Mouse (Mus musculus) neutrophil, adult 59 days (primary cell): Measurements from ENCODE around the gene Mptx1. TPM values are rescaled to one million over a fixed set of nuclear protein-coding genes. Genes with fewer than 3 reads are reported as not detected.

Experiments
- total RNA-seq, 2 experiments: library from RNA; stranded (reverse); gene quantifications; 1 replicate in 1 of 2; 2 replicates in 1 of 2; pipeline ENCODE4 v1.2.4; 2023

Gene Mptx1
- not detected for total RNA-seq

GRCm38 (mm10) chr1:174330218-174330617 is at the start of gene Mptx1:
Mptx1 (plus strand) TSS chr1:174330518.

GRCm38 (mm10) chr1:174364882-174365451 is 34.6 kb downstream of the Mptx1 start, which contains the start of gene Olfr417:
Olfr417 (plus strand) TSS chr1:174365122.

Other genes with a start within 250 kb of the Mptx1 start
- gene Olfr429, start 246.2 kb upstream of the Mptx1 start, total RNA-seq = not detected
- not detected for gene Olfr427, start 233.6 kb upstream of the Mptx1 start, total RNA-seq
- not detected for gene Olfr231, start 209.4 kb upstream of the Mptx1 start, total RNA-seq
- gene Olfr424, start 199.0 kb upstream of the Mptx1 start, total RNA-seq = not detected
- not detected for gene Olfr420, start 174.9 kb upstream of the Mptx1 start, total RNA-seq
- 10 to 100 TPM in 1 of 2 experiments, 1 to 10 TPM in 1; 3.8 to 12.3 TPM for gene Spta1, start 157.7 kb upstream of the Mptx1 start, total RNA-seq
- gene Olfr419, start 78.5 kb upstream of the Mptx1 start, total RNA-seq = not detected
- gene Olfr417, start 34.6 kb downstream of the Mptx1 start, total RNA-seq = not detected
- gene Olfr248, start 60.5 kb downstream of the Mptx1 start, total RNA-seq = not detected
- not detected for gene Olfr414, start 93.5 kb downstream of the Mptx1 start, total RNA-seq
- not detected for gene Olfr220, start 111.6 kb downstream of the Mptx1 start, total RNA-seq
- gene Fmn2, start 171.3 kb downstream of the Mptx1 start, total RNA-seq = 1 to 10 TPM in 1 of 2 experiments, under 1 TPM in 1; 0.33 to 1.2 TPM